Mouse (Mus musculus): Measurements from ENCODE around the gene Mertk. TPM values are rescaled to one million over a fixed set of nuclear protein-coding genes. Genes with fewer than 3 reads are reported as not detected.
A peak's percentile ranks its signal among the peaks of the same experiment; 100 is the strongest.

Mertk gene
- polyA plus RNA-seq, 1 experiment from 2014 or later = 9.4 TPM

GRCm38 (mm10) chr2:128806561-128806960, 107.8 kb downstream of the Mertk start:
- Histone ChIP-seq H3K9ac (no peak overlapping the region), H3K9me3 (no peaks in the 10 kb centered on the region), H3K4me3 (replicated peaks) (no peak overlapping the region), H3K4me2 (replicated peaks) (no peak overlapping the region), H3K27ac (no peak overlapping the region), H3K27me3 (replicated peaks) (no peaks in the 10 kb centered on the region), H3K36me3 (no peaks in the 10 kb centered on the region), H3K4me1 (replicated peaks) (no peaks in the 10 kb centered on the region)
- ATAC-seq = no peak
- 61% methylated on average over 8 of the region's 8 CpGs for WGBS

GRCm38 (mm10) chr2:128812761-128813160, 114.0 kb downstream of the Mertk start:
- no peaks in the 10 kb centered on the region for H3K27me3 ChIP-seq (replicated peaks)
- 0 out of 2 replicates have a peak, but pooled peaks cover 3% of the 10 kb centered on the region for H3K4me1 ChIP-seq (replicated peaks)
- H3K9me3 ChIP-seq = no peaks in the 10 kb centered on the region
- no peak overlapping the region for H3K27ac ChIP-seq
- H3K4me3 ChIP-seq (replicated peaks) = no peak overlapping the region
- no peak for ATAC-seq
- no peak overlapping the region for H3K4me2 ChIP-seq (replicated peaks)
- no peaks in the 10 kb centered on the region for H3K36me3 ChIP-seq
- no peak overlapping the region for H3K9ac ChIP-seq
- 29% methylated on average over 2 of the region's 2 CpGs for WGBS

GRCm38 (mm10) chr2:128816311-128816710, 117.6 kb downstream of the Mertk start:
- 80% methylated on average over 1 of the region's 1 CpGs for WGBS
- Histone ChIP-seq H3K4me2 (replicated peaks) (no peak overlapping the region), H3K4me1 (replicated peaks) (0 out of 2 replicates have a peak, but pooled peaks cover 12% of the 10 kb centered on the region), H3K27me3 (replicated peaks) (no peaks in the 10 kb centered on the region), H3K9me3 (no peaks in the 10 kb centered on the region), H3K4me3 (replicated peaks) (no peak overlapping the region), H3K27ac (no peak overlapping the region), H3K9ac (no peak overlapping the region), H3K36me3 (no peaks in the 10 kb centered on the region)
- no peak for ATAC-seq

GRCm38 (mm10) chr2:128816916-128817315, 118.2 kb downstream of the Mertk start:
- 0 out of 2 replicates have a peak, but pooled peaks cover 15% of the 10 kb centered on the region for H3K4me1 ChIP-seq (replicated peaks)
- WGBS = 40% methylated on average over 6 of the region's 6 CpGs
- no peaks in the 10 kb centered on the region for H3K27me3 ChIP-seq (replicated peaks)
- H3K27ac ChIP-seq = peak overlapping the region; percentile 18; the same call in 1 of the 2 replicates
- H3K9ac ChIP-seq = no peak overlapping the region
- peak overlapping the region; percentile 78 for H3K4me2 ChIP-seq (replicated peaks)
- no peak for ATAC-seq
- H3K4me3 ChIP-seq (replicated peaks) = peak overlapping the region; percentile 14; the same call in 1 of the 2 replicates
- no peaks in the 10 kb centered on the region for H3K9me3 ChIP-seq
- H3K36me3 ChIP-seq = no peaks in the 10 kb centered on the region

- H3K9me3 ChIP-seq = no peaks in the 10 kb centered on the region
- 0 out of 2 replicates have a peak, but pooled peaks cover 15% of the 10 kb centered on the region for H3K4me1 ChIP-seq (replicated peaks)
- H3K4me2 ChIP-seq (replicated peaks) = peak overlapping the region; percentile 78
- WGBS = under 1% methylated on average over 7 of the region's 7 CpGs
- H3K9ac ChIP-seq = peak overlapping the region; percentile 42; the same call in 1 of the 2 replicates
- no peaks in the 10 kb centered on the region for H3K27me3 ChIP-seq (replicated peaks)
- H3K27ac ChIP-seq = peak overlapping the region; percentile 92
- 0 out of 2 replicates have a peak, but pooled peaks have one; percentile 0 for ATAC-seq
- no peaks in the 10 kb centered on the region for H3K36me3 ChIP-seq
- H3K4me3 ChIP-seq (replicated peaks) = peak overlapping the region; percentile 81
These were observed 118.6 kb downstream of the Mertk start for GRCm38 (mm10) chr2:128817387-128817785.

- Histone ChIP-seq H3K4me1 (replicated peaks) (0 out of 2 replicates have a peak, but pooled peaks cover 15% of the 10 kb centered on the region), H3K9me3 (no peaks in the 10 kb centered on the region), H3K27ac (peak within 1 kb of the TSS; percentile 95), H3K4me3 (replicated peaks) (peak within 1 kb of the TSS; percentile 81), H3K4me2 (replicated peaks) (peak within 1 kb of the TSS; percentile 78), H3K27me3 (replicated peaks) (no peaks in the 10 kb centered on the region), H3K9ac (peak within 1 kb of the TSS; percentile 74), H3K36me3 (no peaks in the 10 kb centered on the region)
- WGBS = under 1% methylated on average over 59 of the region's 59 CpGs
- peak; percentile 94 for ATAC-seq
These were observed 119.3 kb downstream of the Mertk start, which contains the start of gene Tmem87b for GRCm38 (mm10) chr2:128817786-128818681. Gene Tmem87b, plus strand, starts transcription at chr2:128818118.

- peak overlapping the region; percentile 81 for H3K4me3 ChIP-seq (replicated peaks)
- no peak for ATAC-seq
- H3K9ac ChIP-seq = peak overlapping the region; percentile 74
- H3K4me1 ChIP-seq (replicated peaks) = 0 out of 2 replicates have a peak, but pooled peaks cover 15% of the 10 kb centered on the region
- H3K4me2 ChIP-seq (replicated peaks) = peak overlapping the region; percentile 78
- H3K27me3 ChIP-seq (replicated peaks) = no peaks in the 10 kb centered on the region
- no peaks in the 10 kb centered on the region for H3K36me3 ChIP-seq
- H3K9me3 ChIP-seq = no peaks in the 10 kb centered on the region
- H3K27ac ChIP-seq = peak overlapping the region; percentile 95
- WGBS = 7% methylated on average over 14 of the region's 14 CpGs
These were observed 120.3 kb downstream of the Mertk start for GRCm38 (mm10) chr2:128818956-128819643.

- Histone ChIP-seq H3K4me2 (replicated peaks) (no peak overlapping the region), H3K4me3 (replicated peaks) (no peak overlapping the region), H3K36me3 (no peaks in the 10 kb centered on the region), H3K27ac (no peak overlapping the region), H3K27me3 (replicated peaks) (no peaks in the 10 kb centered on the region), H3K9ac (no peak overlapping the region), H3K4me1 (replicated peaks) (0 out of 2 replicates have a peak, but pooled peaks cover 13% of the 10 kb centered on the region), H3K9me3 (no peaks in the 10 kb centered on the region)
- 78% methylated on average over 2 of the region's 2 CpGs for WGBS
- ATAC-seq = no peak
These were observed 121.9 kb downstream of the Mertk start for GRCm38 (mm10) chr2:128820631-128821030.

- Histone ChIP-seq H3K36me3 (0 out of 2 replicates have a peak, but pooled peaks cover 1% of the 10 kb centered on the region), H3K27ac (no peak overlapping the region), H3K4me2 (replicated peaks) (no peak overlapping the region), H3K4me3 (replicated peaks) (no peak overlapping the region), H3K9me3 (no peaks in the 10 kb centered on the region), H3K4me1 (replicated peaks) (0 out of 2 replicates have a peak, but pooled peaks cover 12% of the 10 kb centered on the region), H3K27me3 (replicated peaks) (no peaks in the 10 kb centered on the region), H3K9ac (no peak overlapping the region)
- 93% methylated on average over 5 of the region's 5 CpGs for WGBS
- ATAC-seq = no peak
These were observed 125.1 kb downstream of the Mertk start for GRCm38 (mm10) chr2:128823893-128824292.

- Histone ChIP-seq H3K27ac (no peak overlapping the region), H3K4me3 (replicated peaks) (no peak overlapping the region), H3K9ac (no peak overlapping the region), H3K4me1 (replicated peaks) (no peaks in the 10 kb centered on the region), H3K9me3 (no peaks in the 10 kb centered on the region), H3K27me3 (replicated peaks) (no peaks in the 10 kb centered on the region), H3K36me3 (0 out of 2 replicates have a peak, but pooled peaks cover 4% of the 10 kb centered on the region), H3K4me2 (replicated peaks) (no peak overlapping the region)
- 81% methylated on average over 1 of the region's 1 CpGs for WGBS
- no peak for ATAC-seq
These were observed 129.0 kb downstream of the Mertk start for GRCm38 (mm10) chr2:128827787-128828186.

- peak; percentile 62 for ATAC-seq
- Histone ChIP-seq H3K4me3 (replicated peaks) (no peak overlapping the region), H3K9me3 (no peaks in the 10 kb centered on the region), H3K27me3 (replicated peaks) (no peaks in the 10 kb centered on the region), H3K36me3 (peaks cover 4% of the 10 kb centered on the region; the same call in 1 of the 2 replicates), H3K9ac (no peak overlapping the region), H3K4me2 (replicated peaks) (no peak overlapping the region), H3K4me1 (replicated peaks) (no peaks in the 10 kb centered on the region), H3K27ac (peak overlapping the region; percentile 66)
- WGBS = 51% methylated on average over 3 of the region's 3 CpGs
These were observed 133.9 kb downstream of the Mertk start for GRCm38 (mm10) chr2:128832611-128833010.

- Histone ChIP-seq H3K27ac (peak overlapping the region; percentile 66), H3K9ac (no peak overlapping the region), H3K27me3 (replicated peaks) (no peaks in the 10 kb centered on the region), H3K9me3 (no peaks in the 10 kb centered on the region), H3K36me3 (peaks cover 4% of the 10 kb centered on the region; the same call in 1 of the 2 replicates), H3K4me3 (replicated peaks) (no peak overlapping the region), H3K4me1 (replicated peaks) (no peaks in the 10 kb centered on the region), H3K4me2 (replicated peaks) (no peak overlapping the region)
- 65% methylated on average over 2 of the region's 2 CpGs for WGBS
- peak; percentile 79 for ATAC-seq
These were observed 134.3 kb downstream of the Mertk start for GRCm38 (mm10) chr2:128833035-128833434.

Measured in intestine, embryonic 15.5 days (tissue).